ENCODE assay signal across 27 mouse cellular contexts in the genomic region with DNA sequence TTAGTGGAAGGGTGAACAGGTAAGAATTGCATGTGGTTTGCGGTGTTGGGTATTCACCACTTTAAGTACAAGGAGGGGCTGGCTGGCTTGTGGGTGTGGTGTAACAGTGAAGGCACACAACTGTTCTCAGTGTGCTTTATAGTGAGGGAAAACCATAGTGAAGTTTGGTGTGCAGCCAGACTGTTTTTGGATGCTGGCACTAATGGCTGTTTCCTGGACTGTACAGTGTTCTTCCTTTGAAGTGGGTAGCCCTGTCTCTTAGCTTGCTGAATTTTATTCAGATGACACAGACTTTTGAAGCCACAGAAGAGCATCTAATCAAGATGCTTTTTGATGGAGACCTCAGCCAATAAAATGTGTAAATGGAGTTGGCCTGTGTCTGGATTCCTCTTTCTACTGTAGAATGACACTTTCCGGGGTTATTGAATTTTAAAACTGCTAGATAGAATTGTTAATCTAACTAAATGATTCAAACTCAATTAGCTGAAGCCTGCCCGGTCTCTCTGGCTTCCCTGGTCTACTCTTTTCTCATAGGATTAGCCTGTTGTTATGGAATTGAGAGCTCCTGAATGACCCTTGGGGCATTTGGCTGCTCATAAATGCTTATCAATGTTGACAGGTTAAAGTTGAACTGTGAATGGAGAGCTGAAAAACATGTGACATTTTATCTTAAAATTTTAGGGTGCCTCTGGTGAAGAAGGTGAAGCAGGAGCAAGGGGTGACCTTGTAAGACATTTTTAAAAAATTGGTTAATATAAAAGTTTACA. TPM values are rescaled to one million over a fixed set of nuclear protein-coding genes. Genes with fewer than 3 reads are reported as not detected.
DNase-seq lines count a peak whose midpoint lies in the region; ATAC-seq and TF ChIP-seq lines count a peak whose summit lies in the region.
"Had no signal": no experiment of that assay in that cellular context is flagged by ENCODE, and none has a peak within 500 bp of the region (broad histone marks: within the 10 kb centered on the region; RNA-seq: fewer than 3 reads in every experiment).

No protein-coding gene starts in this region.

- peaks cover 17% of the 10 kb centered on the region for H3K4me1 ChIP-seq in embryonic facial prominence, embryonic 14.5 days (ENCODE audit: control insufficient read depth, insufficient read depth, low read length)
- peaks cover 20% of the 10 kb centered on the region for H3K4me1 ChIP-seq in embryonic facial prominence, embryonic 10.5 days
- no peaks in the 10 kb centered on the region for H3K4me1 ChIP-seq in hindbrain, embryonic 15.5 days (replicated peaks)
- H3K4me1 ChIP-seq in hindbrain, embryonic 10.5 days (replicated peaks): peaks cover 6% of the 10 kb centered on the region
- no peaks in the 10 kb centered on the region for H3K4me1 ChIP-seq in liver, adult 2 months (ENCODE audit: control insufficient read depth, insufficient read depth, low read length)
- H3K4me1 ChIP-seq in liver, embryonic 12.5 days: no peaks in the 10 kb centered on the region
- H3K4me1 ChIP-seq: liver, embryonic 13.5 days had no signal

- H3K9me3 ChIP-seq in embryonic facial prominence, embryonic 14.5 days (ENCODE audit: control insufficient read depth, low read length): no peaks in the 10 kb centered on the region
- no peaks in the 10 kb centered on the region for H3K9me3 ChIP-seq in embryonic facial prominence, embryonic 10.5 days
- H3K9me3 ChIP-seq in hindbrain, embryonic 15.5 days: no peaks in the 10 kb centered on the region
- H3K9me3 ChIP-seq in hindbrain, embryonic 10.5 days: no peaks in the 10 kb centered on the region
- H3K9me3 ChIP-seq in liver, embryonic 12.5 days (replicated peaks): no peaks in the 10 kb centered on the region
- H3K9me3 ChIP-seq: heart, embryonic 12.5 days; liver, embryonic 13.5 days; midbrain, embryonic 15.5 days had no signal

- no peaks in the 10 kb centered on the region for H3K79me2 ChIP-seq in liver, adult 2 months (ENCODE audit: control insufficient read depth, insufficient read depth, low read length)

- no peak overlapping the region for H3K4me2 ChIP-seq in embryonic facial prominence, embryonic 14.5 days (ENCODE audit: low read depth, low read length)
- no peak overlapping the region for H3K4me2 ChIP-seq in hindbrain, embryonic 15.5 days
- H3K4me2 ChIP-seq in liver, embryonic 12.5 days: no peak overlapping the region
- H3K4me2 ChIP-seq: heart, embryonic 12.5 days; liver, embryonic 13.5 days; midbrain, embryonic 15.5 days had no signal

- H3K9ac ChIP-seq in embryonic facial prominence, embryonic 14.5 days (ENCODE audit: low read depth, low read length): no peak overlapping the region
- no peak overlapping the region for H3K9ac ChIP-seq in hindbrain, embryonic 15.5 days
- no peak overlapping the region for H3K9ac ChIP-seq in liver, adult 2 months (ENCODE audit: low read depth, low read length)
- H3K9ac ChIP-seq in liver, embryonic 12.5 days: no peak overlapping the region
- H3K9ac ChIP-seq: heart, embryonic 12.5 days; liver, embryonic 13.5 days; midbrain, embryonic 15.5 days had no signal

- WGBS in embryonic facial prominence, embryonic 14.5 days: 53% methylated on average over 3 of the region's 3 CpGs
- WGBS in embryonic facial prominence, embryonic 10.5 days: 63% methylated on average over 3 of the region's 3 CpGs
- WGBS in hindbrain, embryonic 15.5 days: 66% methylated on average over 3 of the region's 3 CpGs
- 80% methylated on average over 3 of the region's 3 CpGs for WGBS in hindbrain, embryonic 10.5 days
- WGBS in liver, adult 2 months: 73% methylated on average over 3 of the region's 3 CpGs
- 62% methylated on average over 3 of the region's 3 CpGs for WGBS in liver, embryonic 12.5 days (ENCODE audit: insufficient replicate concordance)

- H3K36me3 ChIP-seq in embryonic facial prominence, embryonic 14.5 days (ENCODE audit: control insufficient read depth, insufficient read depth, low read length): no peaks in the 10 kb centered on the region
- peaks cover 14% of the 10 kb centered on the region for H3K36me3 ChIP-seq in embryonic facial prominence, embryonic 10.5 days (replicated peaks)
- H3K36me3 ChIP-seq in hindbrain, embryonic 15.5 days: no peaks in the 10 kb centered on the region
- H3K36me3 ChIP-seq in hindbrain, embryonic 10.5 days: no peaks in the 10 kb centered on the region
- no peaks in the 10 kb centered on the region for H3K36me3 ChIP-seq in liver, adult 2 months (ENCODE audit: control insufficient read depth, insufficient read depth, low read length)
- no peaks in the 10 kb centered on the region for H3K36me3 ChIP-seq in liver, embryonic 12.5 days
- H3K36me3 ChIP-seq: heart, embryonic 12.5 days; liver, embryonic 13.5 days; midbrain, embryonic 15.5 days had no signal

- no peak for TF ChIP-seq POLR2A in liver, adult 2 months (IDR thresholded peaks at IDR 0.05; ENCODE audit: extremely low read depth, insufficient read depth, low read length)
- TF ChIP-seq POLR2A in brain, embryonic 14.5 days (IDR thresholded peaks at IDR 0.05; ENCODE audit: borderline replicate concordance, extremely low read depth, insufficient read depth, insufficient read length, poor library complexity, severe bottlenecking): no peak

- 0 out of 2 replicates have a peak overlapping the region, but pooled peaks have one; percentile 6 for H3K27ac ChIP-seq in embryonic facial prominence, embryonic 14.5 days (replicated peaks; ENCODE audit: low read depth, low read length)
- H3K27ac ChIP-seq in embryonic facial prominence, embryonic 10.5 days (replicated peaks): no peak overlapping the region
- H3K27ac ChIP-seq in hindbrain, embryonic 15.5 days (replicated peaks): no peak overlapping the region
- H3K27ac ChIP-seq in hindbrain, embryonic 10.5 days: no peak overlapping the region
- H3K27ac ChIP-seq in liver, adult 2 months (replicated peaks; ENCODE audit: insufficient read depth, low read depth, low read length): no peak overlapping the region
- H3K27ac ChIP-seq in liver, embryonic 12.5 days: no peak overlapping the region
- H3K27ac ChIP-seq: liver, embryonic 13.5 days; midbrain, embryonic 15.5 days; stomach, postnatal 0 days had no signal

- no peak overlapping the region for H3K4me3 ChIP-seq in embryonic facial prominence, embryonic 14.5 days (ENCODE audit: low read depth, low read length)
- no peak overlapping the region for H3K4me3 ChIP-seq in embryonic facial prominence, embryonic 10.5 days
- H3K4me3 ChIP-seq in hindbrain, embryonic 15.5 days: no peak overlapping the region
- no peak overlapping the region for H3K4me3 ChIP-seq in hindbrain, embryonic 10.5 days
- H3K4me3 ChIP-seq in liver, adult 2 months (ENCODE audit: insufficient read depth, low read depth, low read length): no peak overlapping the region
- H3K4me3 ChIP-seq in liver, embryonic 12.5 days: no peak overlapping the region
- H3K4me3 ChIP-seq: heart, embryonic 12.5 days; liver, embryonic 13.5 days; midbrain, embryonic 15.5 days had no signal

- no peak for TF ChIP-seq CTCF in liver, adult 2 months (IDR thresholded peaks at IDR 0.05; ENCODE audit: low read depth, low read length)
- TF ChIP-seq CTCF in brain, embryonic 14.5 days (IDR thresholded peaks at IDR 0.05; ENCODE audit: borderline replicate concordance, extremely low read depth, insufficient read depth, insufficient read length): no peak

- no peaks in the 10 kb centered on the region for H3K27me3 ChIP-seq in embryonic facial prominence, embryonic 14.5 days (replicated peaks; ENCODE audit: control insufficient read depth, insufficient read depth, low read length)
- H3K27me3 ChIP-seq in embryonic facial prominence, embryonic 10.5 days (replicated peaks; ENCODE audit: low read depth, poor library complexity, severe bottlenecking): no peaks in the 10 kb centered on the region
- H3K27me3 ChIP-seq in hindbrain, embryonic 15.5 days: no peaks in the 10 kb centered on the region
- no peaks in the 10 kb centered on the region for H3K27me3 ChIP-seq in hindbrain, embryonic 10.5 days (ENCODE audit: insufficient read depth, poor library complexity, severe bottlenecking)
- H3K27me3 ChIP-seq in liver, adult 2 months (ENCODE audit: control insufficient read depth, insufficient read depth, low read length): no peaks in the 10 kb centered on the region
- no peaks in the 10 kb centered on the region for H3K27me3 ChIP-seq in liver, embryonic 12.5 days (replicated peaks)
- H3K27me3 ChIP-seq: heart, embryonic 12.5 days; liver, embryonic 13.5 days; midbrain, embryonic 15.5 days had no signal

- DNase-seq in embryonic facial prominence, embryonic 14.5 days (ENCODE audit: low spot score): peak; percentile 34
- DNase-seq in embryonic facial prominence, embryonic 10.5 days (ENCODE audit: low spot score): no peak
- DNase-seq in hindbrain, embryonic 10.5 days (ENCODE audit: low spot score): no peak
- DNase-seq in liver, adult 2 months (ENCODE audit: extremely low read depth, low read depth, low spot score): peak; percentile 37
- peak; percentile 66 for DNase-seq in brain, embryonic 14.5 days (ENCODE audit: low read depth)
- no peak for DNase-seq in urinary bladder, postnatal 10 days (ENCODE audit: low spot score)
- DNase-seq: adrenal gland, postnatal 14 days; cerebellum, adult 8-10 months; cerebellum, postnatal 36 days; embryo, embryonic 11 days; gastrocnemius, postnatal 14 days; heart, adult 18-20 months; heart, postnatal 10 days; kidney, adult 18-20 months; liver, embryonic 13.5 days; lung, adult 2 months; lung, postnatal 14 days; right cerebral cortex, postnatal 14 days; thymus, adult 2 months; thymus, postnatal 4 days had no signal

- ATAC-seq in embryonic facial prominence, embryonic 14.5 days (ENCODE audit: low read depth): no peak
- ATAC-seq in hindbrain, embryonic 15.5 days (ENCODE audit: low FRiP score, low read depth): peak; percentile 39; the same call in 1 of the 2 replicates
- ATAC-seq in liver, embryonic 12.5 days: no peak
- ATAC-seq: midbrain, embryonic 15.5 days had no signal

RNA-seq across cellular contexts. Expression of a gene that starts 54.3 kb away (rescaled TPM):
- polyA plus RNA-seq in embryonic facial prominence, embryonic 14.5 days (2014; fragmentation: Nextera tagmentation; extraction: Ambion mirVana): 81.9 and 118 TPM in 2 replicates
- 107 and 109 TPM in 2 replicates for polyA plus RNA-seq in embryonic facial prominence, embryonic 10.5 days (2016; fragmentation: Nextera tagmentation; extraction: Ambion mirVana)
- polyA plus RNA-seq in hindbrain, embryonic 15.5 days (2015; fragmentation: Nextera tagmentation; extraction: Ambion mirVana): 2.3 and 3.0 TPM in 2 replicates
- polyA plus RNA-seq in hindbrain, embryonic 10.5 days (2016; fragmentation: Nextera tagmentation; extraction: Ambion mirVana): 45.4 and 51.4 TPM in 2 replicates
- not detected in 2 replicates for total RNA-seq in liver, adult 2 months (2014; rRNA removed)
- polyA plus RNA-seq in liver, adult 2 months (2012; rRNA removed): not detected in 2 replicates
- polyA plus RNA-seq in liver, embryonic 12.5 days (2016; fragmentation: Nextera tagmentation; extraction: Ambion mirVana): 0.53 and 0.70 TPM in 2 replicates
- polyA plus RNA-seq in brain, embryonic 14.5 days (2012; rRNA removed): 1.4 and 1.5 TPM in 2 replicates
- total RNA-seq: megakaryocyte progenitor cell, adult 5-6 weeks; neutrophil, adult 5-6 weeks had no signal

Comparison
In these comparisons a context has a peak if more than half of its experiments do, and no peak if none do; other contexts are left out.
1. DNase-seq: peak in embryonic facial prominence, embryonic 14.5 days (single experiment), liver, adult 2 months (single experiment) and brain, embryonic 14.5 days (single experiment); none in embryonic facial prominence, embryonic 10.5 days (single experiment), hindbrain, embryonic 10.5 days (single experiment) and urinary bladder, postnatal 10 days (single experiment).
2. RNA of a gene that starts 54.3 kb away (polyA plus RNA-seq): 107 to 109 TPM in embryonic facial prominence, embryonic 10.5 days, 81.9 to 118 TPM in embryonic facial prominence, embryonic 14.5 days and 45.4 to 51.4 TPM in hindbrain, embryonic 10.5 days; 2.3 to 3.0 TPM in hindbrain, embryonic 15.5 days, 1.4 to 1.5 TPM in brain, embryonic 14.5 days, 0.53 to 0.70 TPM in liver, embryonic 12.5 days and not detected in liver, adult 2 months; every median in the first group is over 10 times any median in the second.